Mouse (Mus musculus): ENCODE measurements around the gene Mmp28. TPM values are rescaled to one million over a fixed set of nuclear protein-coding genes. Genes with fewer than 3 reads are reported as not detected.
A peak's percentile ranks its signal among the peaks of the same experiment; 100 is the strongest.

The Mmp28 gene
- total RNA-seq, 2 experiments from 2014 or later: 3.9 to 4.3 TPM

- DNase-seq (ENCODE audit: low spot score in 2 of 2): peak; percentile 53 to 67
Measured at GRCm38 (mm10) chr11:83409087-83409754, 53.6 kb downstream of the Mmp28 start, which contains the start of gene Rasl10b. Rasl10b (plus strand) TSS chr11:83409137.

GRCm38 (mm10) chr11:83408242-83408641 is 54.6 kb downstream of the Mmp28 start:
- no peak for DNase-seq (ENCODE audit: low spot score in 2 of 2)

GRCm38 (mm10) chr11:83406391-83406790 is 56.5 kb downstream of the Mmp28 start:
- DNase-seq (ENCODE audit: low spot score in 2 of 2): no peak

GRCm38 (mm10) chr11:83403787-83404186 is 59.1 kb downstream of the Mmp28 start:
- DNase-seq (ENCODE audit: low spot score in 2 of 2): no peak

GRCm38 (mm10) chr11:83398724-83399123 is 64.1 kb downstream of the Mmp28 start:
- no peak for DNase-seq (ENCODE audit: low spot score in 2 of 2)

- no peak for DNase-seq (ENCODE audit: low spot score in 2 of 2)
Measured at GRCm38 (mm10) chr11:83397626-83398025, 65.2 kb downstream of the Mmp28 start.

DNA sequence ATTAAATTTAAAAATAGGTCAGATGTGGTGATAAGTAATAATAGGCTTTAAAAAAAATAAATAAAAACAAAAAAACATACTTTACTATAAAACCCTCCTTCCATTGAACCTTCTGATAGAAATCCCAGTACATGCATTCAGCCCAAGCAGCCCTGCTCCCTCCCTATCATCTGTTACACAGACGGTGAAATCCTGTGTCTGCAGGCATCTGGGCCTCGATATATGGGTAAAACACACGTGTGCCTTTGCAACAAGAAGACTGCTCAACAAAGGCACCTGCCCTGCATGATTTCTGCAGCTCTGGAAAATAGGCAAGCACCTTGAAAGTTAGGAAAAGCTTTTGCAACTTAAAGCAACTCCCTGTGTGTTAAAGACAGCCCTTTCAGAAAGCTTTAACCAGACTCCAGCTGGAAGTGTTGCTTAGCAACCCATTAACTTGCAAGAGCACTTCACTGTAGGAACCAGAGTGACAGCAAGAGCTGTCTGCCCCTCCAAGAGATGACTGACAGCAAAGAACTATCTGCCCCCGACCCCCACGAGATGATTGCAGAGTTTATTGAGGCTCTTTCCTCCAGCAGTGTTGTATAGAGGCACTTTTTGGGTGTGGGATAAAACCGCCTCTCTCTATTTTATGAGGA is 68.0 kb downstream of the Mmp28 start:
- no peak for DNase-seq (ENCODE audit: low spot score in 2 of 2)

DNA sequence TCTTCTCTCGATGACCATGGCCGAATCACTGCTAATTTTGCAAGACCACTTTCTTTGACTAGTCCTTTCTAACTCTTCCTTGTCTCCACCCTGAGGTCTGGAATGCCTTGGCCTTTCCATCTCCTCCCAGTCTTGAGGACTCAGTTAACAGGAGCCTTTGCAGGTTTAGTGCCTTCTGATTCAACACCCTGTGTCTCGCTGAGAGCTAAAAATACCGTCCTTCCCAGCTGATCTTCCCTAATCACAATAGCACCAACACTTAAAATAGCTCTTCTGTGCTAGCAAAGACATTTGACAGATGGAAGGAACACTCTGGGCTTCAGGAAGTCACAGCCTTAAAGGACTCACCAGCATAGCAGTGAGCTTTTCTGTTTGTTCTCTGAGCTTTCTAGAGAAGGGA is 69.8 kb downstream of the Mmp28 start:
- no peak for DNase-seq (ENCODE audit: low spot score in 2 of 2)

Other genes with a start within 250 kb of the Mmp28 start
- gene Slfn14, start 176.3 kb downstream of the Mmp28 start, total RNA-seq (2021): under 1 TPM in 1 of 2 experiments, not detected in 1; 0.09 TPM
- 100 to 1,000 TPM; 337 to 348 TPM for gene Ap2b1, start 164.0 kb downstream of the Mmp28 start, total RNA-seq (2021)
- gene Pex12, start 160.5 kb downstream of the Mmp28 start, total RNA-seq (2021): 10 to 100 TPM in 1 of 2 experiments, 1 to 10 TPM in 1; 9.2 to 11.1 TPM
- gene Rasl10b, start 53.9 kb downstream of the Mmp28 start, total RNA-seq (2021): 100 to 1,000 TPM; 173 to 185 TPM
- 1 to 10 TPM in 1 of 2 experiments, under 1 TPM in 1; 0.62 to 1.4 TPM for gene Gas2l2, start 33.6 kb downstream of the Mmp28 start, total RNA-seq (2021)
- not detected for gene 1700020L24Rik, start 25.4 kb downstream of the Mmp28 start, total RNA-seq (2021)
- gene Taf15, start 10.0 kb upstream of the Mmp28 start, total RNA-seq (2021): 10 to 100 TPM; 68.2 to 76.1 TPM
- gene Heatr9, start 59.1 kb upstream of the Mmp28 start, total RNA-seq (2021): not detected
- gene Ccl5, start 67.4 kb upstream of the Mmp28 start, total RNA-seq (2021): not detected
- 1 to 10 TPM; 1.9 to 3.0 TPM for gene Ccl9, start 115.6 kb upstream of the Mmp28 start, total RNA-seq (2021)
- gene Ccl6, start 130.0 kb upstream of the Mmp28 start, total RNA-seq (2021): 1 to 10 TPM; 1.1 to 1.7 TPM
- gene Rpl9-ps1, start 182.6 kb upstream of the Mmp28 start, total RNA-seq (2021): not detected
- under 1 TPM in 1 of 2 experiments, not detected in 1; 0.62 TPM for gene Ccl3, start 186.3 kb upstream of the Mmp28 start, total RNA-seq (2021)
- not detected for gene Ccl4, start 199.5 kb upstream of the Mmp28 start, total RNA-seq (2021)
- gene Wfdc17, start 240.9 kb upstream of the Mmp28 start, total RNA-seq (2021): not detected
- not detected for gene Wfdc18, start 245.9 kb upstream of the Mmp28 start, total RNA-seq (2021)

All from layer of hippocampus, postnatal 10 days (tissue).